Mouse (Mus musculus): ENCODE data around the gene Palmd. TPM values are rescaled to one million over a fixed set of nuclear protein-coding genes. Genes with fewer than 3 reads are reported as not detected.

The Palmd gene
- total and polyA plus RNA-seq, 2 experiments from 2014 or later: 7.9 to 29.7 TPM

DNA sequence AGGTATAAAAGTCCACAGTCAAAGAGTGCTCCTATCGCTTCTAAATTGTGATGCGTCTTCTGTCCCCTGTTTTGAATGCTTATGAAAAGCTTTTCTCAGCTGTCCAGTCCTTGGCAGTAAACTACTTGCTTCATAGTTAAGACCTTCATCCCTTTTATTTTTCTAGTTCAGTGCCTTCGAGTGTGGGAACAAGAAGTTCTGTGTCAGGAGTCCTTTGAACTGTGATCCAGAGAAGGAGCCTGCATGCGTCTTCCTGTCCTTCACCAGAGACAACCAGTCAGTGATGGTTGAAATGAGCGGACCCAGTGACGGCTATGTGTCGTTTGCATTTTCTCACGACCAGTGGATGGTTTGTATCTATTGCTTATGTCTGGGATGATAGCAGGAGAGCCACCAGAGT, 83.8 kb downstream of the Palmd start:
- DNase-seq (ENCODE audit: low spot score) (no peak), ATAC-seq (ENCODE audit: insufficient read depth, low read depth) (no peak)
- Histone ChIP-seq H3K4me1 (ENCODE audit: control insufficient read depth, insufficient read depth) (no peaks in the 10 kb centered on the region), H3K9ac (replicated peaks; ENCODE audit: low read depth, low read length) (no peak overlapping the region), H3K4me3 (ENCODE audit: low read depth, low read length) (no peak overlapping the region), H3K36me3 (replicated peaks; ENCODE audit: control insufficient read depth, insufficient read depth, low read length) (no peaks in the 10 kb centered on the region; the same call in none of the 2 replicates), H3K27ac (ENCODE audit: low read depth) (no peak overlapping the region), H3K27me3 (ENCODE audit: control insufficient read depth, insufficient read depth, low read length) (no peaks in the 10 kb centered on the region), H3K4me2 (ENCODE audit: low read depth, low read length) (no peak overlapping the region), H3K9me3 (replicated peaks; ENCODE audit: control insufficient read depth, low read length) (no peaks in the 10 kb centered on the region)
- 89% methylated on average over 8 of the region's 8 CpGs for WGBS
- TF ChIP-seq EP300 (IDR thresholded peaks at IDR 0.05; ENCODE audit: low read depth) (no peak), CTCF (IDR thresholded peaks at IDR 0.05; ENCODE audit: low read depth) (no peak)

DNA sequence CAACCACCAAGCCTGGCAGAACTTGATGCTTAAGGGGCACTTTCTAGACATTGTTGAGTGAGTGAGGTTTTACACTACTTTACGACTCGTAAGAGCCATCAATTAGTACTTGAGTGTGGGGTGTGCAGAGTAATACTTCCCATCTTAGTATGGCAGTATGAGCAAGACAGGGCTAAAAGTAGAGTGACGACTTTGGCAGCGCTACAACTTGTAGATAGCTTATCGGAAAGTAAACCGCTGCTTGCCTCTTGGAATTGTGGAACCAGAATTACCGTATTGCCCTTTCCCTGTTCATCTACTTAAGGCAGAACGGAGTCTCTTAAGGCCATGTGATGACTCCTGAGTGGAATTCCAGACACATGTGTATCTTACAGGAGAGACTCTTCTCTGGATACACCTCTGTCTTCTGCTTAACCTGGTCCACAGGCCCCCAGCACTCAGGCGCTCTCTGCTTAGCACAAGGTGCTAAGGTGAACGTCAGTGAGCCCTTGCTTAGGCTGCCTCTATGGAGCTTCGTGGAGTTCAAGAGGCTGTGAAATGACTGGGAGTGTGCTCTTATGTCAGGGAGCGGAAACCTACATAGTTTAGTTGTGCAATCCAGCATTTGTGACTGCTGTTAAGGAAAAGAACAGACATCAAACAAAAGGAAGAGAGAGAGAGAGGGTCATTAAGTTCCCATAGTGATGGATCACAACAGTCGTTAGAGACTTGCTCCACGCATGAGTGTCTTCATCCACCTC, 86.4 kb downstream of the Palmd start:
- H3K9ac ChIP-seq (replicated peaks; ENCODE audit: low read depth, low read length): no peak overlapping the region
- no peak overlapping the region for H3K4me3 ChIP-seq (ENCODE audit: low read depth, low read length)
- ATAC-seq (ENCODE audit: insufficient read depth, low read depth) (no peak), DNase-seq (ENCODE audit: low spot score) (no peak)
- 42% methylated on average over 14 of the region's 14 CpGs for WGBS
- no peaks in the 10 kb centered on the region for H3K4me1 ChIP-seq (ENCODE audit: control insufficient read depth, insufficient read depth)
- H3K9me3 ChIP-seq (replicated peaks; ENCODE audit: control insufficient read depth, low read length): no peaks in the 10 kb centered on the region
- TF ChIP-seq EP300 (IDR thresholded peaks at IDR 0.05; ENCODE audit: low read depth) (no peak), CTCF (IDR thresholded peaks at IDR 0.05; ENCODE audit: low read depth) (no peak)
- no peaks in the 10 kb centered on the region for H3K27me3 ChIP-seq (ENCODE audit: control insufficient read depth, insufficient read depth, low read length)
- H3K27ac ChIP-seq (ENCODE audit: low read depth): no peak overlapping the region
- no peak overlapping the region for H3K4me2 ChIP-seq (ENCODE audit: low read depth, low read length)
- H3K36me3 ChIP-seq (replicated peaks; ENCODE audit: control insufficient read depth, insufficient read depth, low read length): no peaks in the 10 kb centered on the region; the same call in none of the 2 replicates

DNA sequence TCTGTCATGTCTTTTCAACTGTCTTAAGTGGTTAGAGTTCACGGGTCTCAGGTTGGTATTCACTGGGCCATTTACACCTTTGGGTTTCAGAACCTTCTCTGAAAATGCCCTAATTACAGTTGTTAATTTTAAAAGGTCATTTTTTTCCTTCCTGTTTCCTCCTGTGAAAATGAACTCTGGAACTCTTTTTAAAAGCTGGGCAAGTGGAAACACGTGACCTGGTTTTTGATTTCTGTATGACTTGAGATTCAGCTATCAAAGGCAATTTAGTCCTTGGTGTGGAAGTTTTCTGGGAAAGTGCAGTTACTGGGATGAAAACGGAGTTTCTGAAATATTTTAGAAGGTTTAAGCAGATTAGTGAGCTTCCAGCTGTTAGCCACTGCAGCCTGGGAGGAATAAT, 98.4 kb downstream of the Palmd start:
- H3K27ac ChIP-seq (ENCODE audit: low read depth): no peak overlapping the region
- H3K36me3 ChIP-seq (replicated peaks; ENCODE audit: control insufficient read depth, insufficient read depth, low read length): no peaks in the 10 kb centered on the region
- no peaks in the 10 kb centered on the region for H3K4me1 ChIP-seq (ENCODE audit: control insufficient read depth, insufficient read depth)
- H3K27me3 ChIP-seq (ENCODE audit: control insufficient read depth, insufficient read depth, low read length): no peaks in the 10 kb centered on the region
- H3K9ac ChIP-seq (replicated peaks; ENCODE audit: low read depth, low read length): no peak overlapping the region
- ATAC-seq (ENCODE audit: insufficient read depth, low read depth) (no peak), DNase-seq (ENCODE audit: low spot score) (no peak)
- no peak overlapping the region for H3K4me3 ChIP-seq (ENCODE audit: low read depth, low read length)
- no peaks in the 10 kb centered on the region for H3K9me3 ChIP-seq (replicated peaks; ENCODE audit: control insufficient read depth, low read length)
- TF ChIP-seq CTCF (IDR thresholded peaks at IDR 0.05; ENCODE audit: low read depth): no peak
- no peak for TF ChIP-seq EP300 (IDR thresholded peaks at IDR 0.05; ENCODE audit: low read depth)
- no peak overlapping the region for H3K4me2 ChIP-seq (ENCODE audit: low read depth, low read length)
- 69% methylated on average over 3 of the region's 3 CpGs for WGBS

Other genes starting within 250 kb of the Palmd start
- 241 and 242 TPM in 2 replicates for gene Agl, start 160.8 kb downstream of the Palmd start, total RNA-seq (2014; rRNA removed; ENCODE audit: low replicate concordance)
- 69.0 and 75.0 TPM in 2 replicates for gene Agl, start 160.8 kb downstream of the Palmd start, polyA plus RNA-seq (2015; fragmentation: Nextera tagmentation; extraction: Ambion mirVana)
- gene Frrs1, start 109.5 kb downstream of the Palmd start, total RNA-seq (2014; rRNA removed; ENCODE audit: low replicate concordance): 3.2 and 4.4 TPM in 2 replicates
- gene Frrs1, start 109.5 kb downstream of the Palmd start, polyA plus RNA-seq (2015; fragmentation: Nextera tagmentation; extraction: Ambion mirVana): 9.8 and 9.9 TPM in 2 replicates
- not detected in 2 replicates for gene 4930455H04Rik, start 720 bp downstream of the Palmd start, total RNA-seq (2014; rRNA removed; ENCODE audit: low replicate concordance)
- gene 4930455H04Rik, start 720 bp downstream of the Palmd start, polyA plus RNA-seq (2015; fragmentation: Nextera tagmentation; extraction: Ambion mirVana): 0.11 TPM in 1 of 2 replicates, not detected in the other